Comparison of ENCODE assay signal across 10 mouse cellular contexts in the genomic region with DNA sequence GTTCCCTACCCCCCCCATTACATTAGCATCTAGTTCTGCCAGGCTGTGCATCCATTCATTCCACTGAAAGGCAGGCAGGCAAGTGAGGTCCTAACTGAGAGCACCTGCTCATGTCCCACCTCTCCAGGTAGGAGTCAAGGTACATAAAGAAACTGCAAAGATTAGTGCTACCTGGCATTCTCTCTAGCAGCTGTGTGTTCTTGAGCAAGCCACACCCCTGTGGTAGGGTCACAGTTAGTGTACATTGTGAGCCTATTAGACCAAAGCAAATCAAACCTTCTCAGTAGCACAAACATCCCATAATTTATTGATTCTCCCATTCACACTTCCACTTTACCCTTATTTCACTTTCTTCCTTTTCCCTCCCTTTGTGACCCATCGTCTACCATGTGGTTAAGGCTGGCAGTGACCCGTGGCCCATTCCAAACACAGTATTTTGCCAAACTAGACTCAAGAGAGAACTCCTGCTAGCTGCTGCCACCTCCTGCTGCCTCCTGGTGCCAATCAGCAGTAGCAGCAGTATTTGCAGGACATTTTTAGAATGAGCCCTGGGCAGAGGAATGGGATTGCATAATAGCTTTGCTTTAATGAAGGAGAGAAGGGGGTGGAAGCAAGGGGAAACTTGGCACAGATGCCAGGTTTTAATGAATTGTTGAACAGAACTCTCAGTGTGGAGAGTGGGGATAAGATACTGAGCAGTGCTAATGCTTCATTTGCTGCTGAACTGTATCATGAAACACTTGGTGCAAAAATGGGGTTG.
DNase-seq lines count a peak whose midpoint lies in the region; ATAC-seq lines count a peak whose summit lies in the region.
"Had no signal": no experiment of that assay in that cellular context is flagged by ENCODE, and none has a peak within 500 bp of the region (broad histone marks: within the 10 kb centered on the region; RNA-seq: fewer than 3 reads in every experiment).

No protein-coding gene starts in this region.

- H3K9me3 ChIP-seq in hindbrain, embryonic 16.5 days (ENCODE audit: control insufficient read depth, low read length), result no peaks in the 10 kb centered on the region
- H3K9me3 ChIP-seq: heart, embryonic 13.5 days; stomach, embryonic 15.5 days had no signal

- no peak overlapping the region for H3K27ac ChIP-seq in hindbrain, embryonic 16.5 days (ENCODE audit: low read depth, low read length)
- H3K27ac ChIP-seq: heart, embryonic 13.5 days; stomach, embryonic 15.5 days had no signal

- no peaks in the 10 kb centered on the region for H3K36me3 ChIP-seq in hindbrain, embryonic 16.5 days (ENCODE audit: control insufficient read depth, insufficient read depth, low read length)
- H3K36me3 ChIP-seq: heart, embryonic 13.5 days; stomach, embryonic 15.5 days had no signal

- H3K4me1 ChIP-seq in hindbrain, embryonic 16.5 days (ENCODE audit: control insufficient read depth, insufficient read depth, low read depth, low read length), result no peaks in the 10 kb centered on the region
- H3K4me1 ChIP-seq: heart, embryonic 13.5 days; stomach, embryonic 15.5 days had no signal

- 49% methylated on average over 2 of the region's 2 CpGs for WGBS in hindbrain, embryonic 16.5 days

- no peaks in the 10 kb centered on the region for H3K27me3 ChIP-seq in hindbrain, embryonic 16.5 days (replicated peaks; ENCODE audit: control insufficient read depth, insufficient read depth, low read length)
- H3K27me3 ChIP-seq: heart, embryonic 13.5 days; stomach, embryonic 15.5 days had no signal

- no peak overlapping the region for H3K4me3 ChIP-seq in hindbrain, embryonic 16.5 days (ENCODE audit: low read length)
- H3K4me3 ChIP-seq: heart, embryonic 13.5 days; stomach, embryonic 15.5 days had no signal

- DNase-seq in 3T3-L1 (ENCODE audit: low read depth, low spot score), result peak; percentile 1
- peak; percentile 4 for DNase-seq in NIH3T3 (ENCODE audit: low read depth)
- DNase-seq in left cerebral cortex, postnatal 10 days (ENCODE audit: extremely low spot score in 1 of 2, low spot score in 2 of 2), result peak; percentile 42 to 71
- no peak for DNase-seq in urinary bladder, postnatal 4 days (ENCODE audit: low spot score in 2 of 2)
- DNase-seq in spleen, postnatal 10 days (ENCODE audit: low spot score in 2 of 2), result no peak
- DNase-seq in gastrocnemius, postnatal 36 days, result no peak
- DNase-seq: lung, embryonic 14.5 days had no signal

- peak; percentile 94 for ATAC-seq in hindbrain, embryonic 16.5 days

- no peak overlapping the region for H3K4me2 ChIP-seq in hindbrain, embryonic 16.5 days (ENCODE audit: low read length)
- H3K4me2 ChIP-seq: heart, embryonic 13.5 days; lung, embryonic 14.5 days; stomach, embryonic 15.5 days had no signal

- intact Hi-C loops in left cerebral cortex, postnatal 10 days (cut with DNase I), result no loop called here
- intact Hi-C loops in gastrocnemius, postnatal 36 days (cut with DNase I), result no loop called here

- H3K9ac ChIP-seq in hindbrain, embryonic 16.5 days (ENCODE audit: low read depth, low read length), result no peak overlapping the region
- H3K9ac ChIP-seq: heart, embryonic 13.5 days; lung, embryonic 14.5 days; stomach, embryonic 15.5 days had no signal

Comparison
In these comparisons a context has a peak if more than half of its experiments do, and no peak if none do; other contexts are left out.
1. DNase-seq: peak in 3T3-L1 (single experiment), NIH3T3 (single experiment) and left cerebral cortex, postnatal 10 days (2 of 2); none in urinary bladder, postnatal 4 days (0 of 2), spleen, postnatal 10 days (0 of 2) and gastrocnemius, postnatal 36 days (0 of 2).